Mouse (Mus musculus) embryo, embryonic 11 days (tissue): ENCODE measurements at regions not wholly inside any gene's neighbourhood (a gene's known extent, or its start where the extent isn't known, plus 50 kb on each side); places are given as distances from the start of the nearest gene placed in this dataset.
A peak's percentile ranks its signal among the peaks of the same experiment; 100 is the strongest.

Experiments used
- DNase-seq: peaks from one replicate; pipeline ENCODE4 v3.0.0-alpha.2; 2015

- no peak for DNase-seq
Measured at GRCm38 (mm10) chr7:36420741-36421140, 277.2 kb upstream of the Tshz3 start.

DNA sequence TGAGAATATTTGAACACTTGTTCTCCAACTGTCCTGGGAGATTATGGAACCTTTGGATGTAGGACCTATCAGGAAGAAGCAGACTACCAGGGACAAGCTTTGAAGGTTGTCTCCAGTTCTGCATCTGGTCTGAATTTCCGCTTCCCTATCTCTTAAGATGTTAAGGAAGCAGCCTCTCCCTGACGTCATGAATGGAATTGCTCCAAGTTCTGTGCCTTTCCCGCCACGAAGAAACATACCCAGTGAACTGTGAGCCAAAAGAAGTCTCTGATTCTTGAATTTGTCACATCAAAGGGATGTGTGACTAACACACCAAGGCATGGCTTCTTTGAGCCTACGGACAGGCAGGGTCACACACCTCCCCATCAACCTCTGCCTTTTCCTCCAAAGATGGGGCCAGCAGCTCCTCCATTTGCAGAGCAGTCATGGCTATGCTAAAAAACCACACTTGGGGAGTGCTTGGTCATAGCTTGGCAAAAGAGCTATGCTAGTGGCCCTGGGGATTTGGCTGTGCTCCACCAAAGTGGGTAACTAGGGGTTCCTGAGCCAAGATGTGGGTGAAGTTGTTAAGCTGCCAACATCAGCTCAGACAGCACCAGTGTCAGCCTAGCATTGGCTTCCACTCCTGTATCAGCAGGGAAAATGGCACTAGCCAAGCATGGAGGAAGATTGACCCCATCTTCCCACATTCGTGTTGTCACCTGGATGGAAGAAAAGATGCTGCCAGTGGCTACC lies 248.6 kb upstream of the Tshz3 start:
- no peak for DNase-seq

DNA sequence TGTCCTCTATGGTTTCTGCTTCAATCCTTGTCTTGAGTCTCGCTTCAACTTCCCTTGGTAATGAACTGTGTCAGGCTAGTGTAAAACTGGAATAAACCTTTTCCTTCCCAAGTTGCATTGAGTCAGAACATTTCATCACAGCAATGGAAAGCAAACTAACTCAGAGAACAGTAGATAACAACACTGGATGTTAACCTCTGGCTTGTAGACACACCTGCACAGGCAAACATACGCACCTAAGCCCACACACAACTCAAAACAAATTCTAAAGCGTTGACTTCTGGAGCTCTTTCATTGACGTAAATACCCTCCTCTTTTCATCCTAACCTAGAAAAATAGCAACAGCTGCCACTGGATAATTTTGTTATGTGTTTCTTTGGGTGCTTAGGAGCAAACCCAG lies 244.1 kb upstream of the Tshz3 start:
- DNase-seq, result no peak

GRCm38 (mm10) chr7:36456080-36456479 lies 241.8 kb upstream of the Tshz3 start:
- DNase-seq, result no peak

DNA sequence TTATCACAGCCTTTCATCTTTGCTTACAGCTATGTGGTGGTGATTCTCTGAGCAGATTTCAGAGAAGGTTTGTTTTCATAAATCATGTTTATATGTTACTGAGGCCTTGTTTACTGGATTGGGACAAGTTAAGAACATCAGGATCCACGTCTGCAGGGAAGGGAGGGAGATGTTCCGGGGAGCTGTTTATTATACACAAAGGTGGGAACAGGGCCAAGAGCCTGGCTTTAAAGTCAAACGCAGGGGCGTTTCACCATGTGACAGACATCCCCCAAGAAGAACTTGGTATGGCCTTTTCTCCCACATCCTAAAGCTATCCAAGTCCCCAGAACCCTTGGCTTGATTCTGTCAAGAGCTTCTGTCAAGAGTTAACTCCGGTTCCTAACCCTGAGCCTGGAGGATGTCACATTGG lies 235.5 kb upstream of the Tshz3 start:
- no peak for DNase-seq

DNA sequence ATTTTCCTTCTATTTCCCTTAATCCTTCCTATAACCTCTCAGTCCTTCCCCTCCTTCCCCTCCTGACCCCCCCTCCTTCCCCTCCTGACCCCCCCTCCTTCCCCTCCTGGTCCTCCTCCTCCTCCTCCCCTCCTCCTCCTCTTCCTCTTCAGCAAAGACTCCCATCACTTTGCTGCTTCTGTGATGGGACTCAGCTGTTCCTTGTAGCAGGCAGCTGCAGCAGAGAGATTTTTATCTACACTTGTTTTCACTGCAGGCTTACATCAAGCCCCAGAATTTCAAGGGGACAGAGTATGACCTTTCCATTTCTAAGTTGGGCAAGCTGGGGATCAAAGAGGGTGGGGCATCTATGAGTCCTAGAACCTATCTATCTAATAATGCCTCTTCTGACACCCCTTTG lies 228.5 kb upstream of the Tshz3 start:
- no peak for DNase-seq

- no peak for DNase-seq
Measured at GRCm38 (mm10) chr7:36473532-36473931, 224.4 kb upstream of the Tshz3 start.

- DNase-seq, result no peak
Measured at GRCm38 (mm10) chr7:36476434-36476833, 221.5 kb upstream of the Tshz3 start.

DNA sequence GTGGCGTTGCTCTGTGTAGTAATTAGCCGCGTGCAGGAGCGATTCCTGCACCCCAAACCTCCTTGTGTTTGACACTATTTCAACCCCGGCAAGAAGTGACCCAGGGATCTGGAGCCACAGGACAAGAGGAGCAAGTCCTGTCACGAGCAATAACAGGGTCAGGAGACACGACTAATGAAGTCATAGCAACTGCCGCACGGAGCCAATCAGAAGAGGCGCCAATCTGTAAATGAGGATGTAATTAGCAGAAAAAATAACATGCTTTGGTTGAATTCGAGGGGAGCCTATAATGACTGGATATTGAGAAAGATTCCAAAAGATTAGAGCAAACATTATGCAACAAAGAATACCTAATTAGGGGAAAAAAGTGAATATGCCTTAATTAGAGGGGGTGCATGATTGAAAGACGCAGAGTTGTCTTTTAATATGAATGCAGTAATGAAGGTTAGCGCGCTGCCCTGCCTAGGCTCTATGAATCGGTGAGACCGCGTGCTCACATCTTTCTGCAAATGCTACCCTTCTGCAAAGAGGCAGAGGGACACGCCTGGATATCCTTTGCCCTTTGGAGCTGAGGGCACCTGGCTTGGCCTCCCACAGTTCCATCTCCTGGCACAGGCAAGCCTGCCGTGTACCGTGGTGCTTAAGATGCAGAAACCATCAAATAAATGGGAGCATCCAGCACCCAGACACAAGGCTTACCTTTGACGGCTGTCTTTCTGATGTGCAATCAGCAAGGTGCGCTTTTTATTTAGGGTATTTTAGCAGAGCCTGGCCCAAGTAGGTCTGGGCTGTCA lies 220.9 kb upstream of the Tshz3 start:
- DNase-seq, result no peak

GRCm38 (mm10) chr7:36488155-36488554 lies 209.8 kb upstream of the Tshz3 start:
- no peak for DNase-seq

DNA sequence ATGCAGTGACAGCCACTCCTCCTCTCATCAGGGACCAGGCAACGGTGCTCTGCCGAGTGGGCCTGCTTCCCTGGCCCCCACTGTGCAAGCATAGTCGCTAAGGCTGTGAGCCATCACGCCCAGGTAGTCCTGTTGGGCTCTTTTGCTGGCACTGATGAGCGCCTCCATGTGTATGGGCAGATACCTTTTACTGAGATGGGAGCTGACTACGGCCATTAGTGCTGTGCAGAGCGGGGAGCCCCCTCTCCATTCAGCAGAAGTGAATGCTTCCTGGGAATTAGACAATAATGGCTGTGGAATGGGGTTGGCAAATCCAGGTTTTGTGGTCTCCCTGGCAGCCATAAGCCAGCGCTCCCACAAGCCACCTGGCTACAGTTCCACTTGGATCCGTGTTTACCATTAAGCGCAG lies 206.7 kb upstream of the Tshz3 start:
- no peak for DNase-seq

- peak; percentile 12 for DNase-seq
Measured at GRCm38 (mm10) chr7:36504010-36504875, 193.7 kb upstream of the Tshz3 start.

- DNase-seq, result no peak
Measured at GRCm38 (mm10) chr7:36507895-36508431, 190.0 kb upstream of the Tshz3 start.

DNA sequence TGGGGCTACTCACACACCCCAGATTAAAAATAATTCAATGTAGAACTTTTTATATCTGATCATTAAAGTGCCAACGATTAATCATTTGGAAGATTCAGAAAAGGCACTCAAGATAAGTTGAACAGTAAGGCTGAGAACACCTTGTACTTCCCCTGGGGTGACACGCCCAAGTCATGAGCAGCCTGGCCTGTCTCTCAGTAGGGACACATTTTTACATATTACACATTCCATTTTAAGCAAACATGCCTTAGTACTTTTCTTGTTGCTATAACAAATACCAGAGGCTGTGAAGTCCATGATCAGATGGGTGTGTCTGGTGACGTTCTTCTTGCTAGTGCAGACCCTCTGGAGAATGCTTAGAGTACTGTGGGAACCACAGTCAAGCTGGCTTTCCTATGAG lies 184.2 kb upstream of the Tshz3 start:
- DNase-seq, result no peak

DNA sequence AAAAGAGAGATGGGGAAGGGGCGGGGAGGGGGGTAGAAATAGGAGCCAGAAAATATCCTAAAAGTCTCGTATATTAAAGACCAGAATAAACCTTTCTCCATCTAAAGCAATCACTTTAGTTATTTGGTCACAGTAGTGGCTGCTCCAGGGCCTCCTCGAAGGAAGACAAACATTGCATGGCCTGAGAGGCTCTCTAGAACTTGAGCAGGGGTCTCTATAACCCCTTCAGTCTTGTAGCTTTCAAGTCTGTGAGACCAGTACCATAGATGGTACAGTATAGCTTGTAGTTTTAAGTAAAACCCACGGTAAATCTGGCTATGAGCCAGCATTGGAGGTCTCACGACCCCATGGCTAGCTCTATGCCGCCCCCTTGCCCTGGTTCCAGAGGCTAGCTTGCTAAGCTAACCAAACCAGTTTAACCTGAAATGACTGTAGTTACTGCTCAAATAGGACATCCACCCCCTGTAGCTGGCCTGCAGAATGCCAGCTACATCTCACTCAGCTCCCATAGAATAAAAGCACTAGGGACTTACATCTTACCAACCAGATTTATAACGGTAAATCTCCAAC lies 181.7 kb upstream of the Tshz3 start:
- DNase-seq, result peak; percentile 25

DNA sequence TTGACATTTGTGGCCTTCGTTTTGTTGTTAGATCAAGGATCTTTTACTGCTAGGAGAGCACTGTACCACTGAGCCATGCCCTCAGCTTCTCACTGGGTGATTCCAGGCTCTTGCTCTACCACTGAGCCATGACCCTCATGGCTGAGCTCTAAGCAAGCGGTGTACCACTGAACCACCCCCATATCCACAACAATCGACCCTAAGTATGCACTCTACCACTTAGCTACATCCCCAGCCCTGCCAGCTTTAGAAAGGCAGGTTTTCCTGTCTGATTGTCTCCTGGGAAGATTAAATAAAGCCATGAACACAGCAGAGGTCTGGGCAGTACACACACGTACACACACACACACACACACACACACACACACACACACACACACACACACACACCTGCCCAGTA lies 178.9 kb upstream of the Tshz3 start:
- no peak for DNase-seq

DNA sequence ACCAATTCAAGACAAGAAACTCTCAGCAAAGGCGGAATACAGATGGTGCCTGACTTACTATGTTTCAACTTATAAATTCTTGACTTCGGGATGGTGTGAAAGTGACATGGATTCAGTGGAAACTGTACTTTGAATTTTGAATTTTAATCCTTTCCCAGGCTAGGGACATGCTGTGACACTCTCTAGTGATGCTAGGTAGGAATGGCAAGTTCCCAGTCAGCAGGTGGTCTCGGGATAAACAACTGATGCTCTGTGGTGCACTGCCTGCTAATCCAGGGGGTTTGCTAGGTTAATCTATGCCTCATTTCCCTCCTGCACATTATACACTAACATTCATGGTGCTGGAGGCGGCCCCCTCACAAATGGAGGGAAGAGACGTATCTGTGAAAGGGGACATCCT lies 175.0 kb upstream of the Tshz3 start:
- no peak for DNase-seq

GRCm38 (mm10) chr7:36526148-36526547 lies 171.8 kb upstream of the Tshz3 start:
- DNase-seq, result no peak

- DNase-seq, result peak; percentile 18
Measured at GRCm38 (mm10) chr7:36526692-36527091, 171.2 kb upstream of the Tshz3 start.

- DNase-seq, result no peak
Measured at GRCm38 (mm10) chr7:36529504-36530065, 168.3 kb upstream of the Tshz3 start.

- DNase-seq, result no peak
Measured at GRCm38 (mm10) chr7:36531559-36531958, 166.4 kb upstream of the Tshz3 start.

- DNase-seq, result no peak
Measured at GRCm38 (mm10) chr7:36538111-36538510, 159.8 kb upstream of the Tshz3 start.
